Mouse (Mus musculus): ENCODE measurements at regions not wholly inside any gene's neighbourhood (a gene's known extent, or its start where the extent isn't known, plus 50 kb on each side); places are given as distances from the start of the nearest gene placed in this dataset.

GRCm38 (mm10) chr15:64558220-64558619, 259.3 kb upstream of the Gm21798 start:
- H3K4me2 ChIP-seq (replicated peaks; ENCODE audit: low read depth, low read length), result no peak overlapping the region
- H3K27ac ChIP-seq (ENCODE audit: low read length), result no peak overlapping the region
- no peaks in the 10 kb centered on the region for H3K27me3 ChIP-seq (replicated peaks; ENCODE audit: insufficient read depth, low read length)
- H3K4me1 ChIP-seq (ENCODE audit: insufficient read depth, low read depth, low read length), result no peaks in the 10 kb centered on the region
- H3K9ac ChIP-seq (replicated peaks; ENCODE audit: low read depth), result no peak overlapping the region
- H3K9me3 ChIP-seq (ENCODE audit: low read length), result no peaks in the 10 kb centered on the region
- no peak overlapping the region for H3K4me3 ChIP-seq (ENCODE audit: low read depth, low read length)
- no peak for DNase-seq (ENCODE audit: low spot score)
- no peaks in the 10 kb centered on the region for H3K36me3 ChIP-seq (ENCODE audit: insufficient read depth, low read length)
- 21% methylated on average over 1 of the region's 1 CpGs for WGBS
- no peak for ATAC-seq
- TF ChIP-seq EP300 (IDR thresholded peaks at IDR 0.05) (no peak), CTCF (IDR thresholded peaks at IDR 0.05) (no peak)

- H3K36me3 ChIP-seq (ENCODE audit: insufficient read depth, low read length), result no peaks in the 10 kb centered on the region
- TF ChIP-seq EP300 (IDR thresholded peaks at IDR 0.05), result no peak
- TF ChIP-seq CTCF (IDR thresholded peaks at IDR 0.05), result no peak
- WGBS, result 63% methylated on average over 3 of the region's 3 CpGs
- H3K4me3 ChIP-seq (ENCODE audit: low read depth, low read length), result no peak overlapping the region
- no peak overlapping the region for H3K27ac ChIP-seq (ENCODE audit: low read length)
- no peak overlapping the region for H3K4me2 ChIP-seq (replicated peaks; ENCODE audit: low read depth, low read length)
- no peaks in the 10 kb centered on the region for H3K4me1 ChIP-seq (ENCODE audit: insufficient read depth, low read depth, low read length)
- DNase-seq (ENCODE audit: low spot score) (no peak), ATAC-seq (no peak)
- no peak overlapping the region for H3K9ac ChIP-seq (replicated peaks; ENCODE audit: low read depth)
- no peaks in the 10 kb centered on the region for H3K27me3 ChIP-seq (replicated peaks; ENCODE audit: insufficient read depth, low read length)
- H3K9me3 ChIP-seq (ENCODE audit: low read length), result no peaks in the 10 kb centered on the region
Measured at GRCm38 (mm10) chr15:64562431-64563111, 254.9 kb upstream of the Gm21798 start.

- no peaks in the 10 kb centered on the region for H3K9me3 ChIP-seq (ENCODE audit: low read length)
- no peaks in the 10 kb centered on the region for H3K27me3 ChIP-seq (replicated peaks; ENCODE audit: insufficient read depth, low read length)
- no peaks in the 10 kb centered on the region for H3K36me3 ChIP-seq (ENCODE audit: insufficient read depth, low read length)
- H3K4me2 ChIP-seq (replicated peaks; ENCODE audit: low read depth, low read length), result no peak overlapping the region
- no peak overlapping the region for H3K27ac ChIP-seq (ENCODE audit: low read length)
- ATAC-seq, result no peak
- H3K4me3 ChIP-seq (ENCODE audit: low read depth, low read length), result no peak overlapping the region
- no peaks in the 10 kb centered on the region for H3K4me1 ChIP-seq (ENCODE audit: insufficient read depth, low read depth, low read length)
- DNase-seq (ENCODE audit: low spot score), result no peak
- H3K9ac ChIP-seq (replicated peaks; ENCODE audit: low read depth), result no peak overlapping the region
- TF ChIP-seq CTCF (IDR thresholded peaks at IDR 0.05) (no peak), EP300 (IDR thresholded peaks at IDR 0.05) (no peak)
- 47% methylated on average over 3 of the region's 3 CpGs for WGBS
Measured at GRCm38 (mm10) chr15:64564703-64565102, 252.8 kb upstream of the Gm21798 start.

GRCm38 (mm10) chr15:64576891-64577535, 240.5 kb upstream of the Gm21798 start:
- Histone ChIP-seq H3K4me1 (ENCODE audit: insufficient read depth, low read depth, low read length) (no peaks in the 10 kb centered on the region), H3K27me3 (replicated peaks; ENCODE audit: insufficient read depth, low read length) (no peaks in the 10 kb centered on the region), H3K36me3 (ENCODE audit: insufficient read depth, low read length) (no peaks in the 10 kb centered on the region), H3K4me3 (ENCODE audit: low read depth, low read length) (no peak overlapping the region), H3K27ac (ENCODE audit: low read length) (no peak overlapping the region), H3K9ac (replicated peaks; ENCODE audit: low read depth) (no peak overlapping the region), H3K9me3 (ENCODE audit: low read length) (no peaks in the 10 kb centered on the region), H3K4me2 (replicated peaks; ENCODE audit: low read depth, low read length) (no peak overlapping the region)
- DNase-seq (ENCODE audit: low spot score), result no peak
- TF ChIP-seq EP300 (IDR thresholded peaks at IDR 0.05), result no peak
- WGBS, result 91% methylated on average over 1 of the region's 1 CpGs
- no peak for ATAC-seq

GRCm38 (mm10) chr15:64578991-64579390, 238.5 kb upstream of the Gm21798 start:
- DNase-seq (ENCODE audit: low spot score) (no peak), ATAC-seq (no peak)
- 17% methylated on average over 4 of the region's 4 CpGs for WGBS
- Histone ChIP-seq H3K4me2 (replicated peaks; ENCODE audit: low read depth, low read length) (no peak overlapping the region), H3K36me3 (ENCODE audit: insufficient read depth, low read length) (no peaks in the 10 kb centered on the region), H3K4me3 (ENCODE audit: low read depth, low read length) (no peak overlapping the region), H3K9ac (replicated peaks; ENCODE audit: low read depth) (no peak overlapping the region), H3K4me1 (ENCODE audit: insufficient read depth, low read depth, low read length) (no peaks in the 10 kb centered on the region), H3K27ac (ENCODE audit: low read length) (no peak overlapping the region), H3K9me3 (ENCODE audit: low read length) (no peaks in the 10 kb centered on the region), H3K27me3 (replicated peaks; ENCODE audit: insufficient read depth, low read length) (no peaks in the 10 kb centered on the region)
- no peak for TF ChIP-seq CTCF (IDR thresholded peaks at IDR 0.05)

DNA sequence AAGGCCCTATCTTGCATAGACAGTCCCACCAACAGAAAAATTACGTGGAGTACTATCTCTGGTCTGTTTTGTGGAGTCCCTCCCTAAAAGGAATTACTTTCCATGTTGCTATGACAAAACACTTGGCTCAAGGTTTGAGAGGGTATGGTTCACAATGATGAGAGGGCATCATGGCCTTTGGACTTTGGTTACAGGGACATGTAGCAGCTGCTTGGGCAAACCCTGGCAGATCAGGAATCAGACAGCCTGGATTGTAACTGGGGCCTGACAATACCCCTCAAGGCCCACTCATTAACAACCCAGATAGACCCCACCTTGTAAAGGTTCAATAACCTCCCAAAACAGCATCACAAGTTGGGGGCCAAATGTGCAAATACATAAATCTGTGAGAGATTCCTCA, 237.0 kb upstream of the Gm21798 start:
- no peak overlapping the region for H3K4me3 ChIP-seq (ENCODE audit: low read depth, low read length)
- no peak for DNase-seq (ENCODE audit: low spot score)
- no peak for ATAC-seq
- H3K27ac ChIP-seq (ENCODE audit: low read length), result no peak overlapping the region
- no peaks in the 10 kb centered on the region for H3K36me3 ChIP-seq (ENCODE audit: insufficient read depth, low read length)
- 76% methylated on average over 1 of the region's 1 CpGs for WGBS
- H3K27me3 ChIP-seq (replicated peaks; ENCODE audit: insufficient read depth, low read length), result no peaks in the 10 kb centered on the region
- H3K9me3 ChIP-seq (ENCODE audit: low read length), result no peaks in the 10 kb centered on the region
- H3K4me2 ChIP-seq (replicated peaks; ENCODE audit: low read depth, low read length), result no peak overlapping the region
- no peak overlapping the region for H3K9ac ChIP-seq (replicated peaks; ENCODE audit: low read depth)
- no peak for TF ChIP-seq EP300 (IDR thresholded peaks at IDR 0.05)
- TF ChIP-seq CTCF (IDR thresholded peaks at IDR 0.05), result no peak
- no peaks in the 10 kb centered on the region for H3K4me1 ChIP-seq (ENCODE audit: insufficient read depth, low read depth, low read length)

Data from lung, postnatal 0 days (tissue).